Mouse (Mus musculus): ENCODE results near the gene B230118H07Rik.

- TF ChIP-seq POLR2A (IDR thresholded peaks at IDR 0.05; ENCODE audit: insufficient read depth, low read length): no peak
- TF ChIP-seq CTCF (IDR thresholded peaks at IDR 0.05; ENCODE audit: low read depth, low read length): no peak
- no peak for TF ChIP-seq EP300 (IDR thresholded peaks at IDR 0.05; ENCODE audit: insufficient read depth, low read depth, low read length)
Measured at GRCm38 (mm10) chr2:101679164-101679784, 29.9 kb upstream of the B230118H07Rik start.
